Mouse (Mus musculus): ENCODE results near the gene Macc1.

DNA sequence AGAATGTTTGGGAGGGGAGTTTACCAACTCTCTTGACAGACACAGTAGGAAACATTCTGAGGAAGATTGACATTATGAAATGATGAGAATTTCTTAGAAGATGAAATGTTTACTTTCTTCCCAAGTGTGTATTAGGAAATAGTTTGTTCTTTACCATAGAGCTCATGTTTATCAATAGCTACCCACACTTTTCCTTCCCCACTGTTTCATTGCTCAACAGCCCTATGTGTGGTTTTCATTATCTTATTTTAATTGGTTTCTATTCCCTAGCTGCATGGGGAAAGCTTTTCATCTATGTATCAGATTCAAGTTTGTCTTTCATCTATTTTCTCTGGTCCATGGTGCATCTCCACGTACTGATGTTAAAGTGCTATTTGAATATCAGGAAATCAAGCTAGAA, 37.8 kb upstream of the Macc1 start:
- TF ChIP-seq CTCF (conservative IDR thresholded peaks at IDR 0.05; ENCODE audit: insufficient read depth, insufficient read length, low read depth, low read length), result no peak
- no peak for TF ChIP-seq POLR2A (IDR thresholded peaks at IDR 0.05; ENCODE audit: low read depth, low read length)
